Mouse (Mus musculus): ENCODE measurements at regions not wholly inside any gene's neighbourhood (a gene's known extent, or its start where the extent isn't known, plus 50 kb on each side); places are given as distances from the start of the nearest gene placed in this dataset.

DNA sequence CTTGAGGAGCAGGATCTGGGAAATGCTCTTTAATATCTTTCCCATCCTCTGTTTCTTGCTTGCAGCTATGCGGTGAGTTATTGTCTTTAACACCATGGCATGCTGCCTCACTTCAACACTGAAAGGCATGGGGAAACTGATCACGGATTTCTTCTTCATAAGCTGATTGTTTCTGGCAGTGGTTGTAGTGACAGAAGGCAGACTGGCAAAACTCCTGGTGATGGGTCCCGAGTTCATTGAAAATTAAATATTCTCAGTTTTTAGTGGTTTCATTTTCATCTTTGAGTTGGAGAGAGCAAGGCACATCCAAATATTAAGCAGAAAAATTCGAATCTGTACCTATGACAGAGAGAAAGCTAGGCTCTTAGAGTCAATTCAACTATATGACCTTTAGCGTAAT, 617.0 kb upstream of the Kirrel3 start:
- Histone ChIP-seq H3K4me2 (no peak overlapping the region), H3K9ac (ENCODE audit: low read length) (no peak overlapping the region), H3K4me1 (ENCODE audit: control insufficient read depth, insufficient read depth, low read length) (no peaks in the 10 kb centered on the region), H3K27me3 (ENCODE audit: control insufficient read depth, insufficient read depth, low read length) (no peaks in the 10 kb centered on the region), H3K36me3 (ENCODE audit: control insufficient read depth, insufficient read depth, low read length) (no peaks in the 10 kb centered on the region), H3K27ac (ENCODE audit: low read depth, low read length) (no peak overlapping the region), H3K4me3 (ENCODE audit: low read depth, low read length) (no peak overlapping the region), H3K9me3 (ENCODE audit: control insufficient read depth, low read length) (no peaks in the 10 kb centered on the region)
- WGBS: 84% methylated on average over 5 of the region's 5 CpGs
- DNase-seq (ENCODE audit: low spot score, missing footprints) (no peak), ATAC-seq (ENCODE audit: low FRiP score) (no peak)

DNA sequence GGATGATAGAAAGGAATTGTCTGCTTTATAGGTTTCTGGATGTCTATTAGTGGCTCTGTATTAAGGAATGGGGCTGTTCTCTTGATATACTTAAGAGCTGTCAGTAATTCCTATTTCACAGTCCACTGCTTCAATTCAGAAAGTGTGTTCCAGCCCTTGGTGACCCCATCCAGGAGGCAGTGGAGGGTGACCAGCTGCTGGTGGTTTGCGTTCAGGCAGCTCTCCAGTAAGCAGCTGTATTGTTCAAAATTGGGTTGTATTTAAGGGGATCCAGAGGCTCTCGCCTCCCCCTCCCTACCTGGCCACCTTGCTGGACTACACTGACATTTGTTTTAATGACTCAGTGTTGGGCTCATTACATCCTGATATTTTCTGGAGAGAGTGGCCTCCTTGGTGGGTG, 598.4 kb upstream of the Kirrel3 start:
- Histone ChIP-seq H3K27me3 (ENCODE audit: control insufficient read depth, insufficient read depth, low read length) (no peaks in the 10 kb centered on the region), H3K4me3 (ENCODE audit: low read depth, low read length) (no peak overlapping the region), H3K4me1 (ENCODE audit: control insufficient read depth, insufficient read depth, low read length) (no peaks in the 10 kb centered on the region), H3K4me2 (no peak overlapping the region), H3K9ac (ENCODE audit: low read length) (no peak overlapping the region), H3K27ac (ENCODE audit: low read depth, low read length) (no peak overlapping the region), H3K36me3 (ENCODE audit: control insufficient read depth, insufficient read depth, low read length) (no peaks in the 10 kb centered on the region), H3K9me3 (ENCODE audit: control insufficient read depth, low read length) (no peaks in the 10 kb centered on the region)
- ATAC-seq (ENCODE audit: low FRiP score) (peak; percentile 57; the same call in 1 of the 2 replicates), DNase-seq (ENCODE audit: low spot score, missing footprints) (no peak)
- 26% methylated on average over 2 of the region's 2 CpGs for WGBS

DNA sequence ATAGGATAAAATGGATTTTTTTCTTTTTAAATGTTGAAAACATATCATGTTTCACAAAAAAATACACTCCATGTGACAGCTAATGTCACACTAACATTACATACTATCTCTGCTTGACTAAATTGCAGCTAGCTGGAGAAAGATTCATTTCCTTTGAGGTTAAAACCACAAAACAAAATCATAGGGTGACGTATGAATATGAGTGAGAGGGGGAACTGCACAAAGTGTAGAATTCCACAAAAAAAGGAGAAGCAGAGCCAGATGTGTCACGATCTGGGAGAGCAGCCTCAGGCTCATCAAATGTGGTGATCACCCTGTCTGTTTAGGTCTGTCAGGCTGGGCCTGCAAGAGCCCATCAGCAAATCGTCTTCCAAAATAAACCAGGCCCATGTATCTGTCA, 593.7 kb upstream of the Kirrel3 start:
- DNase-seq (ENCODE audit: low spot score, missing footprints) (no peak), ATAC-seq (ENCODE audit: low FRiP score) (no peak)
- Histone ChIP-seq H3K36me3 (ENCODE audit: control insufficient read depth, insufficient read depth, low read length) (no peaks in the 10 kb centered on the region), H3K4me2 (no peak overlapping the region), H3K27ac (ENCODE audit: low read depth, low read length) (no peak overlapping the region), H3K9me3 (ENCODE audit: control insufficient read depth, low read length) (no peaks in the 10 kb centered on the region), H3K4me3 (ENCODE audit: low read depth, low read length) (no peak overlapping the region), H3K4me1 (ENCODE audit: control insufficient read depth, insufficient read depth, low read length) (no peaks in the 10 kb centered on the region), H3K27me3 (ENCODE audit: control insufficient read depth, insufficient read depth, low read length) (no peaks in the 10 kb centered on the region), H3K9ac (ENCODE audit: low read length) (no peak overlapping the region)
- WGBS: 85% methylated on average over 3 of the region's 3 CpGs

DNA sequence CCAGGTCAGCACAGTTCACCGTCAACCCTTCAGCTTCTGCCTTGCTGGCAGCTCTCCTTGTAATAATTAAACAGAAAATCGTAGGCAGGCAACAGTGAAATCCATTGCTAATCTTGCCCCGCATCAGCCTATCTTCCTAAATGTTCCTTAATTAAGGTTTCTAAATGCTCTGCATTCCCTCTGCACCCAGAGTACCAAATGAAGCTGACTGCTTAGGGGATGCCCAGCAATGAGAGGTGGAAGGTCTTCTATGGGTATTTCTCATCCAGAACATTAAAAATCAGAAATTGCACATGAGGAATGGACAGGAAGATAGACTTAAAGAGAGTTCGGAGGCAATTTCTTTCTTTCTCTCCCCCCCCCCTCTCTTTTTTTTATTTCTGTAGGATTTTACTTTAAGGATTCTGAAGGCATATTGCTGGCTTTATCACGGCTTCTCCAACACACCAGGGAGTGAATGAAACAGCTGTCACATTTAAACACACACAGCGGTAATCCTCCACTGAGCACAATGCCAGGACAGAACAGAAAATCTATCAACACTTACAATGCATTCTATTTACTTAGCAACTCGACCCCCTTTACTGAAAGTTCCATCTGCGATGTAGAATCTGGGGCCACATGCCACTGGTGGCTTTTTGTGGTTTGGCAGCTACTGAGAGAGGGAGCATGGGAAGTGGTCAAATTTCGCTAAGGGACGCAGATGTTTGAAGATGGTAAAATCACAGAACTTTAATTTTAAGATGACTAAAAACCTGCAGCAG, 584.2 kb upstream of the Kirrel3 start:
- H3K9me3 ChIP-seq (ENCODE audit: control insufficient read depth, low read length): no peaks in the 10 kb centered on the region
- no peak overlapping the region for H3K4me3 ChIP-seq (ENCODE audit: low read depth, low read length)
- peaks cover 7% of the 10 kb centered on the region for H3K27me3 ChIP-seq (ENCODE audit: control insufficient read depth, insufficient read depth, low read length)
- no peaks in the 10 kb centered on the region for H3K36me3 ChIP-seq (ENCODE audit: control insufficient read depth, insufficient read depth, low read length)
- peak; percentile 93 for ATAC-seq (ENCODE audit: low FRiP score)
- no peak overlapping the region for H3K9ac ChIP-seq (ENCODE audit: low read length)
- H3K4me2 ChIP-seq: no peak overlapping the region
- no peak overlapping the region for H3K27ac ChIP-seq (ENCODE audit: low read depth, low read length)
- 30% methylated on average over 10 of the region's 10 CpGs for WGBS
- peaks cover 19% of the 10 kb centered on the region for H3K4me1 ChIP-seq (ENCODE audit: control insufficient read depth, insufficient read depth, low read length)
- DNase-seq (ENCODE audit: low spot score, missing footprints): peak; percentile 89

DNA sequence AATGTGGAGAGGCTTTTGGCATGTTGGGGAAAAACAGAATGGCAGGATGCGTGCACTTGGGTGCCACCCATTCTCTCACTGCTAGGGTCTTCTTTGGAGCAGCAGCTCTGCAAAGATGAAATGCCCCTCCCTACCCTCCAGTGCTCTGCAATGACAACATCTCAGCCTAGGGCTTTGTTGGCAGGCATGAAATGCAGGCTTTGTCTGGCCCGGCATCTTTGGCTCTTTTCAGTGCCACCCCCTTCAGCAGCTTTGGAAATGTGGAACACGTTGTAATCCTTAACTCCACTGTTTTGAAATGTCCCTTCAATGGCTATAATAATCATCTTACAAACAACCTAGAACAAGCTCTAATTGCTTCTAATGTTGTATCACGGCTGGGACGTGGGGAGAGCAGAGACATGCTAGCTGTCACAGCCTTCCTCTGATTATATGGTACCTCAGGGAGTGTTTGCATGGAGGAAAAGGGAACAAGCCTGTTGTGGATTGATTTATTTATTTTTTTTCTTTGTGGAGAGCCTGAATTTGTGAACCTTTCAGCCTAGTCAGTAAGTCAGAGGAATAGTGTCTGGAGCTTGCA, 581.6 kb upstream of the Kirrel3 start:
- Histone ChIP-seq H3K4me1 (ENCODE audit: control insufficient read depth, insufficient read depth, low read length) (peaks cover 19% of the 10 kb centered on the region), H3K27ac (ENCODE audit: low read depth, low read length) (no peak overlapping the region), H3K27me3 (ENCODE audit: control insufficient read depth, insufficient read depth, low read length) (peaks cover 7% of the 10 kb centered on the region), H3K9ac (ENCODE audit: low read length) (no peak overlapping the region), H3K4me3 (ENCODE audit: low read depth, low read length) (no peak overlapping the region), H3K9me3 (ENCODE audit: control insufficient read depth, low read length) (no peaks in the 10 kb centered on the region), H3K36me3 (ENCODE audit: control insufficient read depth, insufficient read depth, low read length) (no peaks in the 10 kb centered on the region), H3K4me2 (no peak overlapping the region)
- ATAC-seq (ENCODE audit: low FRiP score) (peak; percentile 56), DNase-seq (ENCODE audit: low spot score, missing footprints) (peak; percentile 89)
- 38% methylated on average over 5 of the region's 5 CpGs for WGBS

DNA sequence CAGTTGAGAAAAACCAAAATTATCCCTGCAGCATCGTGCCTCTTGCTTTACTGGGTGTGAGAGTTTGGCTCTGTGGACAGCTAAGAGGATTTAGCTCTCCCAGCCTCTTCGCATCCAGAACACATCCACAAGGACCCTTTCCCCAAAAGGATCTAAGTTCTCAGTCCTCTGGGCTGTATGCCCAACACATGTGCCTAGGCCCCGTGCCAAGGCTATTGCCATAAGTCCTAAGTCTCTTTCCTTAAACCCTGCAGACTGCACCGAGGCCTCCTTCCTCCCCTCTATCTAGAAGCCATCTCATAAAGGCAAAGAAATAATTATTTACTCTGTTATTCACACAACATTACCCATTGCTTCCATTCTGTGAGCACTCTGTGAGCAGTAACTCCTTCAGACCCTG, 570.8 kb upstream of the Kirrel3 start:
- Histone ChIP-seq H3K4me2 (no peak overlapping the region), H3K4me1 (ENCODE audit: control insufficient read depth, insufficient read depth, low read length) (no peaks in the 10 kb centered on the region), H3K27me3 (ENCODE audit: control insufficient read depth, insufficient read depth, low read length) (no peaks in the 10 kb centered on the region), H3K36me3 (ENCODE audit: control insufficient read depth, insufficient read depth, low read length) (no peaks in the 10 kb centered on the region), H3K9me3 (ENCODE audit: control insufficient read depth, low read length) (no peaks in the 10 kb centered on the region), H3K27ac (ENCODE audit: low read depth, low read length) (no peak overlapping the region), H3K9ac (ENCODE audit: low read length) (no peak overlapping the region), H3K4me3 (ENCODE audit: low read depth, low read length) (no peak overlapping the region)
- ATAC-seq (ENCODE audit: low FRiP score) (no peak), DNase-seq (ENCODE audit: low spot score, missing footprints) (no peak)
- 88% methylated on average over 4 of the region's 4 CpGs for WGBS

DNA sequence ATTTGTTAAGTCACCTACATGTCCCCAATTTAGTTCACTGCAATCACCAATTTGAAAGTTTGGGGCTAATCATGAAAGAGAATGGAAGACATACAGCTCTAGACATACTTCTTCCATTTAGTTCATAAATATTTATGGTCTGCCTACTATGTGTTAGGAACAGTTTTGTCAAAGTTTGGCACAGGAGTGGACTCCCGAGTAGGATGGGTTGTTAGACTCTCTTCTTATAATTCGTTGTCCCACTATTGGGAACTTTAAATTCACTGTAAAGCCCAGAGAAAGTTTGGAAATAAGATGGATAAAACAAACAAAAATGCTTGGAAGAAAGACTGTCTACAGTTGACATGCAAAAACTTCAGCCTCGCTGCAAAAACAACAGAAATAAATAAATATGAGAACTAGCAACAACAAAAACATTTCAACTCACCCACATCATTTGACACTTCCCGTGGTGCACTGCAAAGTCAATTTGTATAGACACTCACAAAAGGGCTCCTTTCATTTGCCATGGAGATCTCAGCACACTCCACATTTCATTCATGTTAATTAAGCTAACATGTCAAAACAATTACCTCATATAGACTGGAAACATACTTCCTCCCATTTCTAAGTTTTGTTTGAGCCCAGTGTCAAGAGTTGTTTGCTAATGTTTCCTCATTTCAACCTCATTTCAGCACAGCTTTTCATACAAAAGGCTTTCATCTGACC, 570.2 kb upstream of the Kirrel3 start:
- ATAC-seq (ENCODE audit: low FRiP score): no peak

DNA sequence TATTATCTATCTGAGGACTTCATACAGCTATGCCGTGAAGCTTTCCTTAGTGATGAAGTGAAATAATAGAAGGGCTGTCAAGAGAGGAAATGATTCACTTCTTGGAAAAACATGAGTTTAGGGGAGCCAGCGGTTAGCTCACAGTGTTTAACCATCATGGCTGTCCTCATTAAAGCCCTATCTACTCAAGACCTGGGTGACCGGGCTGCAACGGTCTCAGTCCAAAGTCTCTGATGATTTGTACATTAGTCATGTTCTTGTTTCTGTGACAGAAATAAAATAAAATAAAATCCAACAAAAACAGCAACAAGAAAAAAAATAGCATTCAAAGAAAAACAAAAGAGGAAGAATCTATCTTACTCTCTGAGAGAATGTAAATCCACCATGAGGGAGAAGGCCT, 555.4 kb upstream of the Kirrel3 start:
- Histone ChIP-seq H3K4me1 (ENCODE audit: control insufficient read depth, insufficient read depth, low read length) (no peaks in the 10 kb centered on the region), H3K4me2 (no peak overlapping the region), H3K9me3 (ENCODE audit: control insufficient read depth, low read length) (no peaks in the 10 kb centered on the region), H3K27ac (ENCODE audit: low read depth, low read length) (no peak overlapping the region), H3K9ac (ENCODE audit: low read length) (no peak overlapping the region), H3K27me3 (ENCODE audit: control insufficient read depth, insufficient read depth, low read length) (no peaks in the 10 kb centered on the region), H3K4me3 (ENCODE audit: low read depth, low read length) (no peak overlapping the region), H3K36me3 (ENCODE audit: control insufficient read depth, insufficient read depth, low read length) (no peaks in the 10 kb centered on the region)
- WGBS: 91% methylated on average over 4 of the region's 4 CpGs
- no peak for ATAC-seq (ENCODE audit: low FRiP score)
- no peak for DNase-seq (ENCODE audit: low spot score, missing footprints)

More for the DNA sequence above, 570.2 kb upstream of the Kirrel3 start:
- 77% methylated on average over 4 of the region's 4 CpGs for WGBS
- Histone ChIP-seq H3K27ac (ENCODE audit: low read depth, low read length) (no peak overlapping the region), H3K9me3 (ENCODE audit: control insufficient read depth, low read length) (no peaks in the 10 kb centered on the region), H3K4me2 (no peak overlapping the region), H3K4me3 (ENCODE audit: low read depth, low read length) (no peak overlapping the region), H3K9ac (ENCODE audit: low read length) (no peak overlapping the region), H3K27me3 (ENCODE audit: control insufficient read depth, insufficient read depth, low read length) (no peaks in the 10 kb centered on the region), H3K36me3 (ENCODE audit: control insufficient read depth, insufficient read depth, low read length) (no peaks in the 10 kb centered on the region), H3K4me1 (ENCODE audit: control insufficient read depth, insufficient read depth, low read length) (no peaks in the 10 kb centered on the region)
- no peak for DNase-seq (ENCODE audit: low spot score, missing footprints)

DNA sequence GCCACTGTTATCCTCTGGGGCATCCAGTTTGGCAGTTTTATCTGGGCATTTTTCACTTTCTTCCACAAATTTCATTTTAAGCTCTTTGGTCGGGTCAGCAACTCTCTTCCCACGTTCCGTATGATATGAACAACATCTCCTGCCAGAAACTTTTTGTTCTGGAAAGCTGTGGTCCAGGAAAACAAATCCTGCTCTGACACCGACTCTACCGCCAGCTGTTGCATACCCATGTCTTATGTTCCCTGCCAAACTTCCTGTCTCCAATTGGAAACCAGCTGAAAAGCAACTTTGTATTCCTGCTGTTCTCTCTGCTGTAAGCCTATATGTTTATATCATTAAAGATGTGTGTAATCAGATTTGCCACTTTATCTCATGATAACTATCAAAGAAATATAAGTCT, 551.6 kb upstream of the Kirrel3 start:
- Histone ChIP-seq H3K4me3 (ENCODE audit: low read depth, low read length) (no peak overlapping the region), H3K9me3 (ENCODE audit: control insufficient read depth, low read length) (no peaks in the 10 kb centered on the region), H3K9ac (ENCODE audit: low read length) (no peak overlapping the region), H3K4me2 (no peak overlapping the region), H3K4me1 (ENCODE audit: control insufficient read depth, insufficient read depth, low read length) (no peaks in the 10 kb centered on the region), H3K27me3 (ENCODE audit: control insufficient read depth, insufficient read depth, low read length) (no peaks in the 10 kb centered on the region), H3K36me3 (ENCODE audit: control insufficient read depth, insufficient read depth, low read length) (no peaks in the 10 kb centered on the region), H3K27ac (ENCODE audit: low read depth, low read length) (no peak overlapping the region)
- WGBS: 94% methylated on average over 5 of the region's 5 CpGs
- ATAC-seq (ENCODE audit: low FRiP score) (no peak), DNase-seq (ENCODE audit: low spot score, missing footprints) (no peak)
